8 mouse cellular contexts compared by ENCODE assay signal in the genomic region with DNA sequence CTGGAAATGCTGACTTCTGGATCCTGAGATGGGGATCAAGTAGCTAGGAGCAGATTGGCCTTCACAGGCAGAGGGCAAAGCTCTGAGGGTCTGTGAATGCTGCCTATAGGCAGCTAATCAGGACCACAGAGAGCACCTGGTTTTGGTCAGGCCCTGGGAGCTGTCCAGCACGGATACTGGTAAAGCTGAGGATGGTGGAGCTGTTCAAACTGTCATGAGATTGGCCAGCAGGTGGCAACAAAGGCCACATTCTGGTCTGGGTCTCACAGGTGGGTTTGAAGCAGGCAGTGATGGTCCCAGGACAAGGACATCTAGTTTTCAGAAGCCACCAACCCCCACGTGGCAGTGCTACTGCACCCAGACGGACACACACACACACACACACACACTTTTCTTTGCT. TPM values are rescaled to one million over a fixed set of nuclear protein-coding genes. Genes with fewer than 3 reads are reported as not detected.
DNase-seq lines count a peak whose midpoint lies in the region; ATAC-seq and TF ChIP-seq lines count a peak whose summit lies in the region.

No protein-coding gene starts in this region.

- no peaks in the 10 kb centered on the region for H3K27me3 ChIP-seq in forebrain, embryonic 14.5 days (replicated peaks; ENCODE audit: control insufficient read depth, insufficient read depth, low read length)
- no peaks in the 10 kb centered on the region for H3K27me3 ChIP-seq in kidney, embryonic 15.5 days
- H3K27me3 ChIP-seq in small intestine, adult 2 months (ENCODE audit: control insufficient read depth, insufficient read depth, low read length), result no peaks in the 10 kb centered on the region

- H3K36me3 ChIP-seq in forebrain, embryonic 14.5 days (ENCODE audit: control insufficient read depth, insufficient read depth, low read length), result peaks cover 18% of the 10 kb centered on the region
- H3K36me3 ChIP-seq in kidney, embryonic 15.5 days, result peaks cover 18% of the 10 kb centered on the region
- peaks cover 6% of the 10 kb centered on the region; the same call in 1 of the 2 replicates for H3K36me3 ChIP-seq in small intestine, adult 2 months (ENCODE audit: control insufficient read depth, insufficient read depth, low read length)

- no peak overlapping the region for H3K9ac ChIP-seq in forebrain, embryonic 14.5 days (ENCODE audit: low read length)
- no peak overlapping the region for H3K9ac ChIP-seq in kidney, embryonic 15.5 days

- 9% methylated on average over 3 of the region's 3 CpGs for WGBS in forebrain, embryonic 14.5 days
- WGBS in kidney, embryonic 15.5 days, result 0% methylated on average over 3 of the region's 3 CpGs
- 14% methylated on average over 3 of the region's 3 CpGs for WGBS in small intestine, adult 2 months

- H3K4me1 ChIP-seq in forebrain, embryonic 14.5 days (ENCODE audit: control insufficient read depth, insufficient read depth, low read length), result no peaks in the 10 kb centered on the region
- no peaks in the 10 kb centered on the region for H3K4me1 ChIP-seq in kidney, embryonic 15.5 days
- no peaks in the 10 kb centered on the region for H3K4me1 ChIP-seq in small intestine, adult 2 months (ENCODE audit: control insufficient read depth, insufficient read depth, insufficient read length, low read length)

- H3K4me2 ChIP-seq in forebrain, embryonic 14.5 days (ENCODE audit: low read length), result no peak overlapping the region
- no peak overlapping the region for H3K4me2 ChIP-seq in kidney, embryonic 15.5 days

- no peak overlapping the region for H3K27ac ChIP-seq in forebrain, embryonic 14.5 days (ENCODE audit: low read depth, low read length)
- H3K27ac ChIP-seq in kidney, embryonic 15.5 days, result no peak overlapping the region
- H3K27ac ChIP-seq in small intestine, adult 2 months (ENCODE audit: insufficient read depth, low read depth, low read length), result no peak overlapping the region

- DNase-seq in right cerebral cortex, postnatal 10 days (ENCODE audit: low spot score in 2 of 2), result peak; percentile 65 to 66
- DNase-seq in right cerebral cortex, adult 18-20 months, result no peak
- peak; percentile 66 for DNase-seq in adrenal gland, postnatal 10 days
- peak; percentile 24 for DNase-seq in forebrain, embryonic 14.5 days (ENCODE audit: low spot score)
- peak; percentile 24 for DNase-seq in lung, postnatal 14 days
- DNase-seq in gastrocnemius, adult 18-20 months (ENCODE audit: low spot score), result no peak

- no peak for TF ChIP-seq POLR2A in small intestine, adult 2 months (IDR thresholded peaks at IDR 0.05; ENCODE audit: low read depth, low read length)

- ATAC-seq in forebrain, embryonic 14.5 days, result peak; percentile 42
- ATAC-seq in kidney, embryonic 15.5 days (replicated peaks; ENCODE audit: low FRiP score), result peak; percentile 73; the same call in 1 of the 2 replicates

- H3K9me3 ChIP-seq in forebrain, embryonic 14.5 days (replicated peaks; ENCODE audit: control insufficient read depth, low read length), result 0 out of 2 replicates have a peak, but pooled peaks cover 2% of the 10 kb centered on the region
- peaks cover 10% of the 10 kb centered on the region for H3K9me3 ChIP-seq in kidney, embryonic 15.5 days (replicated peaks)

- peak; percentile 25; the same call in 1 of the 2 replicates for TF ChIP-seq CTCF in small intestine, adult 2 months (IDR thresholded peaks at IDR 0.05; ENCODE audit: extremely low read depth, insufficient read length, insufficient replicate concordance, low read depth, low read length)

- H3K4me3 ChIP-seq in forebrain, embryonic 14.5 days (ENCODE audit: low read depth, low read length), result no peak overlapping the region
- H3K4me3 ChIP-seq in kidney, embryonic 15.5 days (replicated peaks), result no peak overlapping the region
- no peak overlapping the region for H3K4me3 ChIP-seq in small intestine, adult 2 months (ENCODE audit: low read depth, low read length)

RNA-seq across cellular contexts. Expression of a gene that starts 54.3 kb away (rescaled TPM):
- total RNA-seq in adrenal gland, postnatal 10 days (2021), result 10 to 100 TPM; 25.7 to 30.8 TPM
- 28.7 and 31.7 TPM in 2 replicates for polyA plus RNA-seq in forebrain, embryonic 14.5 days (2014; fragmentation: Nextera tagmentation; extraction: Ambion mirVana)
- polyA plus RNA-seq in kidney, embryonic 15.5 days (2015; fragmentation: Nextera tagmentation; extraction: Ambion mirVana), result 36.8 and 40.2 TPM in 2 replicates
- 14.4 and 27.3 TPM in 2 replicates for polyA plus RNA-seq in small intestine, adult 2 months (2012; rRNA removed)
- 1 to 10 TPM; 6.1 to 7.7 TPM for total RNA-seq in gastrocnemius, adult 18-20 months (2021)

Comparison
In these comparisons a context has a peak if more than half of its experiments do, and no peak if none do; other contexts are left out.
1. DNase-seq: peak in right cerebral cortex, postnatal 10 days (2 of 2), adrenal gland, postnatal 10 days (single experiment), forebrain, embryonic 14.5 days (single experiment) and lung, postnatal 14 days (single experiment); none in right cerebral cortex, adult 18-20 months (single experiment) and gastrocnemius, adult 18-20 months (single experiment).